Mouse (Mus musculus) hindbrain, embryonic 16.5 days (tissue): ENCODE results near the gene Prpf39. TPM values are rescaled to one million over a fixed set of nuclear protein-coding genes. Genes with fewer than 3 reads are reported as not detected.

Experiments used
- ATAC-seq: fragments of 200-750 bp; cut with Nextera tagmentation; 2 replicates; pipeline ENCODE4 v1.8.0; 2017; ENCODE audit warnings: moderate TSS enrichment, moderate library complexity
- H3K27ac ChIP-seq: fragments of 300-500 bp; sonication (generic); 2 replicates; pipeline ENCODE4 v1.5.1; 2014; ENCODE audit warnings: low read depth, mild to moderate bottlenecking, control low read depth, low read length, moderate library complexity
- H3K27me3 ChIP-seq: fragments of 300-500 bp; sonication (generic); replicated peaks from 2 replicates; pipeline ENCODE4 v1.6.1; 2014; ENCODE audit warnings: low read length; ENCODE audit not compliant: control insufficient read depth, insufficient read depth
- H3K36me3 ChIP-seq: fragments of 300-500 bp; sonication (generic); 2 replicates; pipeline ENCODE4 v1.6.1; 2014; ENCODE audit warnings: mild to moderate bottlenecking, low read length, moderate library complexity, mixed read lengths; ENCODE audit not compliant: control insufficient read depth, insufficient read depth
- H3K4me1 ChIP-seq: fragments of 300-500 bp; sonication (generic); 2 replicates; pipeline ENCODE4 v1.6.1; 2014; ENCODE audit warnings: low read depth, low read length; ENCODE audit not compliant: control insufficient read depth, insufficient read depth
- H3K4me2 ChIP-seq: fragments of 300-500 bp; sonication (generic); 2 replicates; pipeline ENCODE4 v1.6.1; 2014; ENCODE audit warnings: mild to moderate bottlenecking, low read length, control low read depth, moderate library complexity
- H3K4me3 ChIP-seq: fragments of 300-500 bp; sonication (generic); 2 replicates; pipeline ENCODE4 v1.5.1; 2014; ENCODE audit warnings: mild to moderate bottlenecking, low read length, control low read depth, moderate library complexity
- H3K9ac ChIP-seq: fragments of 300-500 bp; sonication (generic); 2 replicates; pipeline ENCODE4 v1.6.1; 2014; ENCODE audit warnings: low read depth, mild to moderate bottlenecking, control low read depth, low read length, moderate library complexity
- H3K9me3 ChIP-seq: fragments of 300-500 bp; sonication (generic); 2 replicates; pipeline ENCODE4 v1.6.1; 2014; ENCODE audit warnings: mild to moderate bottlenecking, low read length, moderate library complexity; ENCODE audit not compliant: control insufficient read depth
- WGBS: fragments of 180-500 bp; shearing (Covaris S2); extraction: QIAGEN DNeasy Blood & Tissue Kit; methylation state at CpG from one replicate; pipeline ENCODE4 v1.1.7; 2014; 5-methylcytosine and 5-hydroxymethylcytosine counted together
- polyA plus RNA-seq: library from polyadenylated mRNA; unstranded; fragments of >200 nt; fragmentation: Nextera tagmentation; extraction: Ambion mirVana; gene quantifications from 2 replicates; pipeline ENCODE4 v1.2.1, GENCODE M21; 2015

Gene Prpf39
- polyA plus RNA-seq, 1 experiment from 2014 or later: 45.4 TPM

GRCm38 (mm10) chr12:65108746-65109145 is 72.6 kb downstream of the Prpf39 start:
- H3K4me2 ChIP-seq: no peak overlapping the region

GRCm38 (mm10) chr12:65111503-65111902 is 75.4 kb downstream of the Prpf39 start:
- WGBS: 93% methylated on average over 3 of the region's 3 CpGs
- Histone ChIP-seq H3K36me3 (0 out of 2 replicates have a peak, but pooled peaks cover 2% of the 10 kb centered on the region), H3K4me1 (no peaks in the 10 kb centered on the region), H3K4me2 (no peak overlapping the region), H3K4me3 (no peak overlapping the region), H3K27ac (no peak overlapping the region), H3K9ac (no peak overlapping the region), H3K9me3 (no peaks in the 10 kb centered on the region), H3K27me3 (no peaks in the 10 kb centered on the region)
- ATAC-seq: no peak

More at GRCm38 (mm10) chr12:65108746-65109145, 72.6 kb downstream of the Prpf39 start:
- no peaks in the 10 kb centered on the region for H3K4me1 ChIP-seq
- no peak overlapping the region for H3K4me3 ChIP-seq
- no peak for ATAC-seq
- no peaks in the 10 kb centered on the region for H3K9me3 ChIP-seq
- H3K27ac ChIP-seq: no peak overlapping the region
- no peaks in the 10 kb centered on the region for H3K27me3 ChIP-seq
- H3K9ac ChIP-seq: no peak overlapping the region
- peaks cover 14% of the 10 kb centered on the region for H3K36me3 ChIP-seq
- 94% methylated on average over 1 of the region's 1 CpGs for WGBS

- no peak for ATAC-seq
- no peaks in the 10 kb centered on the region for H3K4me1 ChIP-seq
- H3K27me3 ChIP-seq: no peaks in the 10 kb centered on the region
- H3K27ac ChIP-seq: no peak overlapping the region
- H3K9ac ChIP-seq: no peak overlapping the region
- no peak overlapping the region for H3K4me3 ChIP-seq
- WGBS: 95% methylated on average over 1 of the region's 1 CpGs
- no peaks in the 10 kb centered on the region for H3K9me3 ChIP-seq
- H3K4me2 ChIP-seq: no peak overlapping the region
- H3K36me3 ChIP-seq: peaks cover 6% of the 10 kb centered on the region; the same call in 1 of the 2 replicates
Measured at GRCm38 (mm10) chr12:65112811-65113210, 76.7 kb downstream of the Prpf39 start.

Other genes starting within 250 kb of the Prpf39 start
- gene Gm527, start 118.4 kb upstream of the Prpf39 start, polyA plus RNA-seq: 1.4 and 2.4 TPM in 2 replicates
- 21.4 and 24.5 TPM in 2 replicates for gene Klhl28, start 70.8 kb upstream of the Prpf39 start, polyA plus RNA-seq
- gene Togaram1, start 70.5 kb upstream of the Prpf39 start, polyA plus RNA-seq: 20.5 and 20.7 TPM in 2 replicates
- 388 and 458 TPM in 2 replicates for gene Fkbp3, start 37.7 kb downstream of the Prpf39 start, polyA plus RNA-seq
- 5.9 and 6.7 TPM in 2 replicates for gene Fancm, start 39.3 kb downstream of the Prpf39 start, polyA plus RNA-seq
- 10.5 and 10.8 TPM in 2 replicates for gene Mis18bp1, start 136.3 kb downstream of the Prpf39 start, polyA plus RNA-seq
- not detected in 2 replicates for gene Wdr20rt, start 189.2 kb downstream of the Prpf39 start, polyA plus RNA-seq